Mouse (Mus musculus): Measurements from ENCODE around the gene Chuk. TPM values are rescaled to one million over a fixed set of nuclear protein-coding genes. Genes with fewer than 3 reads are reported as not detected.

Gene Chuk
- polyA plus RNA-seq (2011; ENCODE audit: insufficient read depth, insufficient read length, low replicate concordance, missing spikeins), result 21.4 and 31.3 TPM in 2 replicates

DNA sequence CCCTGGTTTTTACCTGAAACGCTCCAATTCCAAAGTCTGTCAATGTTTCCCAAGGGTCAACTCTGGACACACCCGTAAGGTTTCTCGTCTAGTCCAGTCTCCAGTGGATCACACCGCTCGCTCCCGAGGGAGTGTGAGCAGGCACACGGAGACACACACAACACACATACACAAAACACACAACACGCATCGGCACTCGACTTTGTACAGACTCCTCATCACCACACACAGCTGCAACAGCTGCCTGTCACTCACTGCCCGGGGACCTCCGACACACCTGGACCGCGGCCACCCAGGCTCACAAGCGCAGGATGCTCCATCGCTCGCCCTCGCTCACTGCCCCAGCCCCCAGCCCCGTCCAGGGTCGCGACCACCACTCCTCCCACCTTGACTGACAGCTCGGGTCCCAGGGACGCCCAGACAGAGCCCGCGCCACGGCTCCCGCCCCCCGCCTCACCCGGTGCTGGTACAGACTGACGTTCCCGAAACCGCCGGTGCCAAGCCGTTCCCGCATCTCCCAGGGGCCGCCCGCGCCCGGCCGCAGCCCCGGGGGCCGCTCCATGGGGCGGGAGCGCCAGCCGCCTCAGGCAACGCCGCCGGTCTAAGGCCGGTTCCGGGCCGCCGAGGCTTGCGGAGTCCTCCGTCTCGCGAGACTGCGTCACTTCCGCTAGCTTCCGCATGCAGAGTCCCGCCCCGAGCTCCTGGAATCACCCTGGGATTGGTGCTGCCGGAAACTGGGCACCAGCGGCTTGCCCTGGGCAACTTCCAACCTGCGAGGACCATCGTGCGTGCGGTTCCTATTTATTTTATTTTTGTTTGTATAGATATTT lies at the start of gene Chuk:
Chuk (minus strand) TSS at position 650 of the 830 bp plus-strand sequence.
- peaks cover 3% of the 10 kb centered on the region; the same call in 1 of the 2 replicates for H3K4me1 ChIP-seq (ENCODE audit: control insufficient read depth, insufficient read depth, low read length)
- H3K4me3 ChIP-seq (replicated peaks; ENCODE audit: control insufficient read depth, low read depth, low read length), result peak within 1 kb of the TSS; percentile 92
- TF ChIP-seq CTCF (IDR thresholded peaks at IDR 0.05; ENCODE audit: control insufficient read depth, insufficient read depth, low read length) (no peak), POLR2A (IDR thresholded peaks at IDR 0.05; ENCODE audit: borderline replicate concordance, control insufficient read depth, low read depth, low read length) (peak; percentile 93; the same call in 1 of the 2 replicates)
- peak within 1 kb of the TSS; percentile 64; the same call in 1 of the 2 replicates for H3K27ac ChIP-seq (ENCODE audit: control insufficient read depth, insufficient read depth, low read depth, low read length, poor library complexity)
- under 1% methylated on average over 67 of the region's 67 CpGs for WGBS

DNA sequence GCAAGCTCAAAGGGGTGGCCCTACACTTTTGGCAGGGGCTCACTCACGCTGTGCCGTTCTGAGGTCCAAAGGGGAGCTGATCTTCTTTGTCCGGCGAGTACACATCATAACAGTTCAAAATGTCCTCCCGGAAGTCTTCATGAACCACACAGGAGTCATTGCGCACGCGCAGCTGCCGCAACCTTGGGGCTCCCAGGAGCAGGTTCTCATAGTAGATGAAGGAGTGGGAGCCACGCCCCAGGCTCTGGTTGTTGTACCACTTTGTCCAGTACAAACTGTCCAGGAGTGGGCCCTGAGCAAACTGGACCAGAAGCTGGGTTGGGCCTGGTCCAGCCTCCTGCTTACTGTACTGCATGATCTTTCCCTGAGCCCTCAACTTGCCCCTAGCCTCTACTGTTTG lies 49.7 kb upstream of the Chuk start:
- WGBS, result 84% methylated on average over 10 of the region's 10 CpGs
- Histone ChIP-seq H3K4me3 (replicated peaks; ENCODE audit: control insufficient read depth, low read depth, low read length) (no peak overlapping the region), H3K27ac (ENCODE audit: control insufficient read depth, insufficient read depth, low read depth, low read length, poor library complexity) (no peak overlapping the region), H3K4me1 (ENCODE audit: control insufficient read depth, insufficient read depth, low read length) (no peaks in the 10 kb centered on the region)
- TF ChIP-seq CTCF (IDR thresholded peaks at IDR 0.05; ENCODE audit: control insufficient read depth, insufficient read depth, low read length) (no peak), POLR2A (IDR thresholded peaks at IDR 0.05; ENCODE audit: borderline replicate concordance, control insufficient read depth, low read depth, low read length) (no peak)

DNA sequence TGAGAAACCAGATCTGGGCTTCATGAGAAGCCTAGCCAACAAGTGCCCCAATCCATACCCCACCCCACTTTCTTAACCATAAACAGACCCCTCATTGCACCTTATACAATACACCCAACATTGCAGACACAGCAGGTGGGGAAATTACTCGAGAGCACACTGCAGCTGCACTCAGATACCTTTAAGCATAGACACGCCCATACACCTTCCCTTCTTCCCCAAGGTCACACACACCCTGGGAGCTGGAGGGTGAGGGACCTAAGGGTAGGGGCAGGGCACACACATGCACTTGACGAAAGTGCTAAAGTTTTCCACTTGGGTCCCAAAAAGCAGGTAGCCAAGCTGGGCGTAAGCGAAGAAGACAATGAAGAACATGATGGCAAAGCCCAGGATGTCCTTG lies 46.5 kb upstream of the Chuk start:
- Histone ChIP-seq H3K27ac (ENCODE audit: control insufficient read depth, insufficient read depth, low read depth, low read length, poor library complexity) (no peak overlapping the region), H3K4me3 (replicated peaks; ENCODE audit: control insufficient read depth, low read depth, low read length) (no peak overlapping the region), H3K4me1 (ENCODE audit: control insufficient read depth, insufficient read depth, low read length) (no peaks in the 10 kb centered on the region)
- no peak for TF ChIP-seq CTCF (IDR thresholded peaks at IDR 0.05; ENCODE audit: control insufficient read depth, insufficient read depth, low read length)
- no peak for TF ChIP-seq POLR2A (IDR thresholded peaks at IDR 0.05; ENCODE audit: borderline replicate concordance, control insufficient read depth, low read depth, low read length)
- 80% methylated on average over 5 of the region's 5 CpGs for WGBS

DNA sequence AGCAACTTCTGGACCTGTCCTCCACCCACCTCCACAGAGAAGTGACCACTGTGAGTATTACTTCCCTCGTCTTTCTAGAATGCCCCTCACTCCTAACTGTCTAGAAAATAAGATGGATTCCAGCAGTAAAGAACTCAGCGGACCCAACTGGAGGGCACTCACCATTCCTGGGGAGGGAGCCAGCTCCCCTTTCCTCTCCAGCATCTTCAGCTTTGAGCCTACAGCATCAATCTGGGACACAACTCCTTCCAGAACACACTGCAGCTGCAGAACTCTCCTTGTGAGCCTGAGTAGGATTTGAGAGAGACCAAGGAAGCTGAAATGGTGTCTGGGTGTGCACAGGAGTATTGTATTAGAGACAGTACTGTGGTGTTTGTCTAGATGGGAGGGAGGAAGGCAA lies 41.7 kb upstream of the Chuk start:
- 76% methylated on average over 2 of the region's 2 CpGs for WGBS
- H3K4me1 ChIP-seq (ENCODE audit: control insufficient read depth, insufficient read depth, low read length), result peaks cover 2% of the 10 kb centered on the region; the same call in 1 of the 2 replicates
- H3K4me3 ChIP-seq (replicated peaks; ENCODE audit: control insufficient read depth, low read depth, low read length), result no peak overlapping the region
- no peak overlapping the region for H3K27ac ChIP-seq (ENCODE audit: control insufficient read depth, insufficient read depth, low read depth, low read length, poor library complexity)
- TF ChIP-seq POLR2A (IDR thresholded peaks at IDR 0.05; ENCODE audit: borderline replicate concordance, control insufficient read depth, low read depth, low read length) (no peak), CTCF (IDR thresholded peaks at IDR 0.05; ENCODE audit: control insufficient read depth, insufficient read depth, low read length) (no peak)

GRCm38 (mm10) chr19:44148345-44148744 lies 41.1 kb upstream of the Chuk start:
- TF ChIP-seq POLR2A (IDR thresholded peaks at IDR 0.05; ENCODE audit: borderline replicate concordance, control insufficient read depth, low read depth, low read length), result no peak
- no peak; the same call in 1 of the 2 replicates for TF ChIP-seq CTCF (IDR thresholded peaks at IDR 0.05; ENCODE audit: control insufficient read depth, insufficient read depth, low read length)
- no peak overlapping the region for H3K27ac ChIP-seq (ENCODE audit: control insufficient read depth, insufficient read depth, low read depth, low read length, poor library complexity)
- 38% methylated on average over 2 of the region's 2 CpGs for WGBS

GRCm38 (mm10) chr19:44146951-44147350 lies 39.7 kb upstream of the Chuk start:
- WGBS, result 92% methylated on average over 8 of the region's 8 CpGs
- no peak overlapping the region for H3K27ac ChIP-seq (ENCODE audit: control insufficient read depth, insufficient read depth, low read depth, low read length, poor library complexity)
- peaks cover 2% of the 10 kb centered on the region; the same call in 1 of the 2 replicates for H3K4me1 ChIP-seq (ENCODE audit: control insufficient read depth, insufficient read depth, low read length)
- TF ChIP-seq CTCF (IDR thresholded peaks at IDR 0.05; ENCODE audit: control insufficient read depth, insufficient read depth, low read length), result no peak
- no peak for TF ChIP-seq POLR2A (IDR thresholded peaks at IDR 0.05; ENCODE audit: borderline replicate concordance, control insufficient read depth, low read depth, low read length)
- no peak overlapping the region for H3K4me3 ChIP-seq (replicated peaks; ENCODE audit: control insufficient read depth, low read depth, low read length)

More at GRCm38 (mm10) chr19:44148345-44148744, 41.1 kb upstream of the Chuk start:
- Histone ChIP-seq H3K4me1 (ENCODE audit: control insufficient read depth, insufficient read depth, low read length) (peaks cover 2% of the 10 kb centered on the region; the same call in 1 of the 2 replicates), H3K4me3 (replicated peaks; ENCODE audit: control insufficient read depth, low read depth, low read length) (no peak overlapping the region)

GRCm38 (mm10) chr19:44146568-44146879 lies 39.2 kb upstream of the Chuk start:
- H3K4me3 ChIP-seq (replicated peaks; ENCODE audit: control insufficient read depth, low read depth, low read length), result peak overlapping the region; percentile 96
- peaks cover 2% of the 10 kb centered on the region; the same call in 1 of the 2 replicates for H3K4me1 ChIP-seq (ENCODE audit: control insufficient read depth, insufficient read depth, low read length)
- H3K27ac ChIP-seq (ENCODE audit: control insufficient read depth, insufficient read depth, low read depth, low read length, poor library complexity), result no peak overlapping the region; the same call in 1 of the 2 replicates
- 61% methylated on average over 9 of the region's 9 CpGs for WGBS
- no peak for TF ChIP-seq CTCF (IDR thresholded peaks at IDR 0.05; ENCODE audit: control insufficient read depth, insufficient read depth, low read length)
- no peak for TF ChIP-seq POLR2A (IDR thresholded peaks at IDR 0.05; ENCODE audit: borderline replicate concordance, control insufficient read depth, low read depth, low read length)

- peaks cover 2% of the 10 kb centered on the region; the same call in 1 of the 2 replicates for H3K4me1 ChIP-seq (ENCODE audit: control insufficient read depth, insufficient read depth, low read length)
- peak within 1 kb of the TSS; percentile 96 for H3K4me3 ChIP-seq (replicated peaks; ENCODE audit: control insufficient read depth, low read depth, low read length)
- peak within 1 kb of the TSS; percentile 44 for H3K27ac ChIP-seq (ENCODE audit: control insufficient read depth, insufficient read depth, low read depth, low read length, poor library complexity)
- 1% methylated on average over 46 of the region's 46 CpGs for WGBS
- TF ChIP-seq CTCF (IDR thresholded peaks at IDR 0.05; ENCODE audit: control insufficient read depth, insufficient read depth, low read length) (no peak), POLR2A (IDR thresholded peaks at IDR 0.05; ENCODE audit: borderline replicate concordance, control insufficient read depth, low read depth, low read length) (peak; percentile 78; the same call in 1 of the 2 replicates)
Observed at GRCm38 (mm10) chr19:44145702-44146567, 38.7 kb upstream of the Chuk start, which contains the start of gene Bloc1s2. Gene Bloc1s2 (minus strand): TSS chr19:44146446.

All from bone marrow, adult 2 months (tissue).